Mouse (Mus musculus) megakaryocyte, embryonic 14.5 days (primary cell): Measurements from ENCODE around the gene Hrh1. TPM values are rescaled to one million over a fixed set of nuclear protein-coding genes. Genes with fewer than 3 reads are reported as not detected.

Source experiments
- H3K27me3 ChIP-seq: replicated peaks from 2 replicates; pipeline ENCODE3; 2012; ENCODE audit warnings: inconsistent platforms
- H3K36me3 ChIP-seq: replicated peaks from 2 replicates; pipeline ENCODE3; 2012; ENCODE audit warnings: low read length, inconsistent platforms, mixed read lengths
- H3K4me1 ChIP-seq: 2 replicates; pipeline ENCODE4 v1.6.1; 2012; ENCODE audit warnings: inconsistent platforms
- H3K4me3 ChIP-seq: replicated peaks from 2 replicates; pipeline ENCODE3; 2012; ENCODE audit warnings: moderate library complexity, mild to moderate bottlenecking, inconsistent platforms
- H3K9me3 ChIP-seq: 2 replicates; pipeline ENCODE4 v1.6.1; 2012; ENCODE audit warnings: inconsistent platforms
- FLI1 ChIP-seq: IDR thresholded peaks from 2 replicates; pipeline ENCODE4 v1.6.1; 2012; ENCODE audit warnings: low read length, inconsistent platforms, mixed read lengths
- GATA1 ChIP-seq: IDR thresholded peaks from 3 replicates; pipeline ENCODE4 v1.6.1; 2012; ENCODE audit warnings: mixed read lengths, low read length, inconsistent platforms, borderline replicate concordance
- polyA plus RNA-seq: library from polyadenylated mRNA; stranded (reverse); fragments of >175 nt; gene quantifications from 2 replicates; pipeline ENCODE4 v1.2.3, GENCODE M21; 2012; ENCODE audit warnings: low replicate concordance; ENCODE audit not compliant: insufficient read depth

The Hrh1 gene
- polyA plus RNA-seq, 1 experiment, result not detected

DNA sequence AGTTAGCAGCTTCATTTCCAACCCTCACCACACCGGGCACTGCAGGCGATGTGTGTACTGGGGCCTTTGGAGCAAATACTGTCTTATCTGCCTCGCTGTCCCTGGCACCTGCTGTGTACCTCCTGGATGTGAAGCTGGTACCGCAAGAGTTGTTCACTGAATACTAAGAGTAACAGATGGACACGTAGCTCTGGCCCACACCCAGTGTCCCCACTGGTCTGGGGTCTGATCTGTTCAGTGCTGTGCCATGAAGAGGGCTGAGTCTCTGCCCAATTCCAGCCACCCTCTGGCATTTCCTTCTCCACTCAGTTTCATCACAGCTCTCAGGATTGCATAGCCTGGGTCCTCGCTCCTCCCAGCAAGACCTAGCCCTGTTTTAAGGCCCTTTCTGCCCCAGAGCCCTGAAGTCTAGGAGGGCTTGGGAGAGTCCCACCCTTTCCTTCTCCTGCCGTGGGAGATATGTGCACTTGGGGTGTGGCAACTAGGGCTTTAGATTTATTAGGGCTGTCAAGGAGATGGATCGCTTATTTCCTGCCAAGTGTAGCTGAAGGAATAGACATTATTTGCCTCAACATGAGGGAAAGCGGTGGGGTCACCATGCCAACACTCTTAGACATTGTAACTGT lies 25.4 kb downstream of the Hrh1 start:
- Histone ChIP-seq H3K9me3 (no peaks in the 10 kb centered on the region), H3K36me3 (no peaks in the 10 kb centered on the region), H3K27me3 (peaks cover 26% of the 10 kb centered on the region), H3K4me1 (no peaks in the 10 kb centered on the region), H3K4me3 (no peak overlapping the region)
- TF ChIP-seq GATA1, result no peak
- no peak for TF ChIP-seq FLI1

DNA sequence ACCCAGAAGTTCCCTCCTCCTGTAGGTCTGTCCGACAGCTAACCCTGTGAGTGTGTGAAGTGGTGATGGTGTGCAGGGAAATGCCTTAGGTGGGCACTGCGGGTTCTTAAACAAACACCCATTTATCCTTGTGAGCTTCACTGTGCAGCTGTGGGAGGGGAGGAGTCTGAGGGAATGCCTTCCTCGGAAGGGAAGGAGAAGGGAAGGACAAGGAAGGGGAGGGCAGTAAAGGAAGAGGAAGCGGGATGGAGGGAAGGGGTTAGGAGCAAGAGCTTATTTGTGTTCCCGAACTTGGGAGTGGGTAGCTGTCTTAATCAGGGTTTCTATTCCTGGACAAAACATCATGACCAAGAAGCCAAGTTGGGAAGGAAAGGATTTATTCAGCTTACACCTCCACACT lies 27.6 kb downstream of the Hrh1 start:
- TF ChIP-seq FLI1 (no peak), GATA1 (no peak)
- Histone ChIP-seq H3K4me1 (no peaks in the 10 kb centered on the region; the same call in 1 of the 2 replicates), H3K36me3 (no peaks in the 10 kb centered on the region), H3K27me3 (peaks cover 35% of the 10 kb centered on the region), H3K9me3 (no peaks in the 10 kb centered on the region), H3K4me3 (no peak overlapping the region)

DNA sequence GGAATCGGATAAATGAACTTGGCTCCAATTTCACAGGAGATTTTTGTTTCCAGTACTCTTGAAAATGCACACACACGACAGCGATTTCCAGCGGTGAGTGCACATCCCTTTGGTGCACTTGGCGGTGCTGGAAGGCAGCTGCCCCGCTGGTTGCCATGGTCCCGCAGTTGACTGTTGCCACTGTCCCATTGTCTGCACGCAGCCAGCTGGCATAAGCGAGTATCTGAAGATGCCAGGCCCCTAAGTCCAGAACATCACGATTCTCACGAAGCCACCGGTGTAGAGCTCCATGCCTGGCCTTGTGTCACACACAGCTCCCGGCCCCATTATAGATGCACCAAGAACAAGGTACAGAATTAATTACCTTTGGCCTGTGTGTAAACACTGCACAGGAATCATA lies 29.9 kb downstream of the Hrh1 start:
- H3K27me3 ChIP-seq, result peaks cover 33% of the 10 kb centered on the region
- TF ChIP-seq FLI1 (no peak), GATA1 (no peak)
- no peaks in the 10 kb centered on the region; the same call in 1 of the 2 replicates for H3K4me1 ChIP-seq
- no peaks in the 10 kb centered on the region for H3K36me3 ChIP-seq
- no peak overlapping the region for H3K4me3 ChIP-seq
- no peaks in the 10 kb centered on the region for H3K9me3 ChIP-seq

DNA sequence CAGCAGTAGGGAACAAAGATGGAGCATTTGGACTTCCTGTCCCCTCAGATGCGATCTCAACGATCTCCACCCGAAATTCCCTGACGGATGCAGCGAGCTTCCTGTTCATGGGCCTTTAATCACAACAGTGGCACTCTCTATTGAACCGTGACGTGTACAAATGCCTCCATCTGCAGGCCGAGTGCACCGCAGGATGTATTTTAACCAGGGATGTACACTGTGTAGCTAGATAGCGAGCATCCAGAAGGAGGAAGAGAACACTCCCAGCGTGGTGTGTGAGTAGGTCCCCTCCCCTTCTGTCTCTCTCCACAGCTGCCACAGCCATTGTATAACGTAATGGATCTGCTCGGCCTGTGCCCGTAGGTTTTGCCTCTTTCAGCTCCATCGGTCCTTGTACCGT lies 31.1 kb downstream of the Hrh1 start:
- H3K27me3 ChIP-seq, result peaks cover 23% of the 10 kb centered on the region
- TF ChIP-seq FLI1 (no peak), GATA1 (no peak)
- no peaks in the 10 kb centered on the region; the same call in 1 of the 2 replicates for H3K4me1 ChIP-seq
- H3K36me3 ChIP-seq, result no peaks in the 10 kb centered on the region
- no peak overlapping the region for H3K4me3 ChIP-seq
- no peaks in the 10 kb centered on the region for H3K9me3 ChIP-seq

DNA sequence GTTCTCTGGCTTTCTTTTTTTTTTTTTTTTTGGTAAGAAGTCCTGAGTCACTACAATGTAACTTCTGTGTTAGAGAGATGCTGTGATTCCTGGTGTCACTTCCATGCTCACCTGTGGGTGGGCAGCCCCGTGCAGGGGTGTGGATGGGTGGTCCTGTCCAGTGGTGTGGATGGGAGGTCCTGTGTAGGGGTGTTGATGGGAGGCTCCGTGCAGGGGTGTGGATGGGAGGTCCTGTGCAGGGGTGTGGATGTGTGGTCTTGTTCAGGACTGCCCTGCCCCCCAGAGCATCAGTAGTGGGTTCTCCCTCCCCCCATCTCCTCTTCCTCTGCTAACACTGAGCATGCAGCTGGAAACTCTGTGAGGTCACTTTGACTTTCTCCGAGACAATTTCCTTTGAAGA lies 34.9 kb downstream of the Hrh1 start:
- Histone ChIP-seq H3K36me3 (no peaks in the 10 kb centered on the region), H3K4me1 (no peaks in the 10 kb centered on the region; the same call in 1 of the 2 replicates), H3K9me3 (no peaks in the 10 kb centered on the region), H3K4me3 (no peak overlapping the region), H3K27me3 (peaks cover 22% of the 10 kb centered on the region)
- TF ChIP-seq GATA1 (no peak), FLI1 (no peak)

DNA sequence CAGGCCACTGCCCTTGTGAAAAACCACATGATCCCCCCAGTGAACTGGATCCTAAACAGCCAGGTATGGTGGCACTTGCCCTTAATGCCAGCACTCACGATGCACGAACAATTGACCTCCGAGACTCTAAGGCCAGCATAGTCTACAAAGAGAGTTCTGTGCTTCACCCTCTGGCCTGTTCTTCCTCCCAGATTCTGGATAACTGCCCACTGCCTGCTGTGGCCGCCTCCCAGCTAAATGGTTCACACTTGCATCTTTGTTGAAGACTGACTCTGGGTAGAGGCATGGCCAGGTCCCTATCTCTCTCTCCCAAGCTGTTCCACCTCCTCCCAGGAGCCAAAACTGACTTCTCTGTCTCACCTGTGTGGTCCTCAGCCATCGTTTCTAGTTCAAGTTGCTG lies 36.8 kb downstream of the Hrh1 start:
- Histone ChIP-seq H3K27me3 (peaks cover 8% of the 10 kb centered on the region), H3K4me3 (no peak overlapping the region)
- TF ChIP-seq FLI1 (no peak), GATA1 (no peak)

DNA sequence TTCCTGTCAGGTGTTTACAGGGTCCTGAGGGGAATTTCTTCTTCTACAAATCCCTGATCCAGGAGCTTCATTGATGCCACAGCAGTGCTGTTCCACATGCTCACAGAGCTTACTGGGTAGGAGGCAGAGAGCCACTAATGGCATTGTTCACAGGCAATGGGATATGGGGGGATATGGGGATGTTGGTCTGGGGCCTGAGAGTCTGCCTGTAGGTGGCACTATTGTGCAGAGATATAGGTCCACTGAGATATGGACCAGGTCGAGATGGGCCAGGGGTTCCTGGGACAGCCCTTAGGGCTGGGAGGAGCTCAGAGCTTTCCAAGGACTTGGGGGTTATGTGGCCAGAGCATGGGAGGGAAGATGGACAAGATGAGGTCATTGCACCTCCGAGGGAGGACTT lies 42.6 kb downstream of the Hrh1 start:
- Histone ChIP-seq H3K4me3 (no peak overlapping the region), H3K9me3 (peaks cover 45% of the 10 kb centered on the region), H3K36me3 (no peaks in the 10 kb centered on the region), H3K27me3 (peaks cover 2% of the 10 kb centered on the region), H3K4me1 (peaks cover 6% of the 10 kb centered on the region)
- no peak for TF ChIP-seq FLI1
- TF ChIP-seq GATA1, result no peak

More for the DNA sequence above, 36.8 kb downstream of the Hrh1 start:
- Histone ChIP-seq H3K9me3 (peaks cover 11% of the 10 kb centered on the region), H3K36me3 (no peaks in the 10 kb centered on the region), H3K4me1 (no peaks in the 10 kb centered on the region)

DNA sequence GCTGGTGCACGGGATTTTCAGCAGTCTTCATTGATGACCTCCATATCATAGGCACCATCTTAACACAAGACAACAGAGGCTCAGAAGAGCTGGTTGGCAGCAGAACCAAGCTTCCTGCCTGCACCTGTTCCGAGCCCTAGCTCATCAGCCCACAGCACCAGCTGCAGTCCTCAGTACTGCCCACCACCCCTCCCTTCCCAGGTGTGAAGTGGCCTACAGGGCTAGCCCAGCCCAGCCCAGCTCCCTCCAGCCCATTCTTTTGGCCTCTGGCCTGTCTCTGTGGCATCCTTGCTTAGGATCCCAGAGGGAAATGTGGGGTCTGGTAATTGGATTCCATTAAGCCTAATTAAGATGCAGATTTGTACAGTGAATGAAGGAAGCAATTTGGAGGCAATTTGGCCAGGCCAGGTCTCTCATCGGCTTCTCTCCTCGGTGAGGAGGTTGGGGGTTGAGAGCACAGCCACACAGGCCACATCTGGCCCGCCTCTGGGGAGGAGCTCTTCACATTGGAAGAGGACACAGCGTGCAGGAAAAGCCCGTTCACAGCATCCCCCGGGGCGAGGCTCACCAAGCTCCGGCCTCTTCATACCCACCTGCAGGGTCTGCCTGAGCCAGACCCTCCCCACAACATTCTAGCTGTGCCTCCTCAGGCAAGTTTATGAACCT lies 43.2 kb downstream of the Hrh1 start:
- Histone ChIP-seq H3K4me1 (peaks cover 12% of the 10 kb centered on the region), H3K27me3 (peaks cover 6% of the 10 kb centered on the region), H3K36me3 (no peaks in the 10 kb centered on the region), H3K9me3 (peaks cover 50% of the 10 kb centered on the region), H3K4me3 (no peak overlapping the region)
- TF ChIP-seq FLI1 (no peak), GATA1 (no peak)

DNA sequence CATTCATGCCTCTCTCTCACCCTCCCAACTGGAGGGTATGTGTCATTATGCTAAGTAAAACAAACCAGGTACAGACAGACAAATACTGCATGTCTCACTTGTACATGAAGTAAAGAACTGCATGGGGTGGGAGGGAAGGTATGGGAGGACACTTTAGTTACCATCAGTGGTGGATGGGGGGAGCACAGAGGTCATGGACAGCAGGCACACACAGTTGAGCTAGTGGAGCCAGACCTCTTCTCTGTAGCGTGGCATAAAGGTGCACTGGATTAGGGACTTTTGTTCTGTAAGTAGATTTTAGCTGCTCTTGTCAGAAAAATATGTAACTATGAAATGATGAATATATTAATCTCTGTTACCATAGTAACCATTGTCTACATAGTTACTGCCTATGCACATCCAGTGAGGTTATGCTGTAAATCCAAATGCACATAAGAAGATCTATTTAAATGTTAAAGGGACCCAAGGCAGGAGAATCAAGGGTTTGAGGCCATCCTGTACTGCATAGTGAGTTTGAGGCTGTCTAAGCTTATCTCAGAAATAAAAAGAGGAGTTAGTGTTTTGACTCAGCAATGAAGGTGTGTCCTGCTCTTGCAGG lies 46.6 kb downstream of the Hrh1 start:
- H3K27me3 ChIP-seq, result peaks cover 9% of the 10 kb centered on the region
- no peak overlapping the region for H3K4me3 ChIP-seq
- TF ChIP-seq GATA1 (no peak), FLI1 (no peak)
- H3K9me3 ChIP-seq, result peaks cover 46% of the 10 kb centered on the region
- H3K4me1 ChIP-seq, result peaks cover 16% of the 10 kb centered on the region
- H3K36me3 ChIP-seq, result no peaks in the 10 kb centered on the region

DNA sequence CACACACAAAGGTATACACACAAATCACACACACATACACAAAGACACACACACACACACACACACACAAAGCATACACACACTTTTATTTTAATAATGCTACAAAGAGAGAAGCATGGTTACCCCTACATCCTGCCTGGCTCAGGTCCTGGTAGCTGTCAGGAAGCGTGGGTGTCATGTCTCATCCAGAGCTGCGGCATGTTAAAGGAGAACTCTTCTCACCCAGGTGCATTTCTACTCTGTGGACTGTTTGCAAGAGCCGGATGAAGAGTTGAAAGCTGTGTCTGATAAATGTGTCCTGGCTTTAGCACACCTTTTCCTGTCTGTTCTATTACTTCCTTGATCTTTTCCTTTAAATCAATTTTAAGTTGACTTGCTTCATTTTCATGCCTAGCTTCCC lies 47.2 kb downstream of the Hrh1 start:
- Histone ChIP-seq H3K36me3 (no peaks in the 10 kb centered on the region), H3K4me3 (no peak overlapping the region), H3K27me3 (peaks cover 9% of the 10 kb centered on the region), H3K9me3 (peaks cover 40% of the 10 kb centered on the region), H3K4me1 (peaks cover 16% of the 10 kb centered on the region)
- no peak for TF ChIP-seq FLI1
- TF ChIP-seq GATA1, result no peak

DNA sequence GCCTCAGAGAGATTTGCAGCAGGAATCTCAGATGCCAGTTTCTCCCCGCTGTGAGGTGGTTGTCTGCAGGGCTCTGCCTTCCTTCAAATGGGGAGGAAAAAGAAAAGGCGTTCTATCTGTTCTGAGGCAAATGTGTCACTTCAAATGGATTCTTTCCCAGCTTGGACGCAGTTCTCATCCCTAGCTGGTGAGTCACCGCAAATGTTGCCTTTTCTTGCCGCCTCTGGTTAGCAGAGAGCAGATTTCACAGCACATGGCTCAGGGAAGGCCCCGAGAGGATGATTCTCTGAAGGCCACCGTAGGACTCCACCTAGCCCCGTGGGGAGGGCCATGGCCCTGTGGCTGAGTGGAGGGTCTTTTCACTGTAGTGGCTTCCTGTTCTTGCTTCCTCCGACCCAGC lies 51.2 kb downstream of the Hrh1 start:
- H3K36me3 ChIP-seq, result no peaks in the 10 kb centered on the region
- TF ChIP-seq GATA1, result no peak
- no peak for TF ChIP-seq FLI1
- H3K9me3 ChIP-seq, result peaks cover 15% of the 10 kb centered on the region
- H3K4me1 ChIP-seq, result peaks cover 16% of the 10 kb centered on the region
- no peak overlapping the region for H3K4me3 ChIP-seq
- H3K27me3 ChIP-seq, result peaks cover 7% of the 10 kb centered on the region
